Mouse (Mus musculus) hindbrain, embryonic 15.5 days (tissue): ENCODE measurements around the gene Aldh9a1. TPM values are rescaled to one million over a fixed set of nuclear protein-coding genes. Genes with fewer than 3 reads are reported as not detected.
A peak's percentile ranks its signal among the peaks of the same experiment; 100 is the strongest.

Source experiments
- ATAC-seq: fragments of 200-750 bp; cut with Nextera tagmentation; 2 replicates; pipeline ENCODE4 v1.8.0; 2017; ENCODE audit warnings: low read depth, moderate number of reproducible peaks, moderate TSS enrichment; ENCODE audit not compliant: low FRiP score
- H3K27ac ChIP-seq: fragments of 300-500 bp; sonication (generic); replicated peaks from 2 replicates; pipeline ENCODE4 v1.5.1; 2015; ENCODE audit warnings: mild to moderate bottlenecking, inconsistent platforms
- H3K27me3 ChIP-seq: fragments of 300-500 bp; sonication (generic); 2 replicates; pipeline ENCODE4 v1.6.1; 2015; ENCODE audit warnings: control low read depth, inconsistent platforms
- H3K36me3 ChIP-seq: fragments of 300-500 bp; sonication (generic); 2 replicates; pipeline ENCODE4 v1.6.1; 2015; ENCODE audit warnings: control low read depth, inconsistent platforms
- H3K4me1 ChIP-seq: fragments of 300-500 bp; sonication (generic); replicated peaks from 2 replicates; pipeline ENCODE4 v1.6.1; 2015; ENCODE audit warnings: control low read depth, inconsistent platforms
- H3K4me2 ChIP-seq: fragments of 300-500 bp; sonication (generic); 2 replicates; pipeline ENCODE4 v1.6.1; 2015; ENCODE audit warnings: moderate library complexity, mild to moderate bottlenecking, inconsistent platforms
- H3K4me3 ChIP-seq: fragments of 300-500 bp; sonication (generic); 2 replicates; pipeline ENCODE4 v1.5.1; 2015; ENCODE audit warnings: mild to moderate bottlenecking, inconsistent platforms
- H3K9ac ChIP-seq: fragments of 300-500 bp; sonication (generic); 2 replicates; pipeline ENCODE4 v1.6.1; 2015; ENCODE audit warnings: inconsistent platforms
- H3K9me3 ChIP-seq: fragments of 300-500 bp; sonication (generic); 2 replicates; pipeline ENCODE4 v1.6.1; 2016; ENCODE audit warnings: control low read depth, inconsistent platforms
- WGBS: fragments of 180-500 bp; shearing (Covaris S2); methylation state at CpG from one replicate; pipeline ENCODE4 v1.1.7; 2015; 5-methylcytosine and 5-hydroxymethylcytosine counted together
- polyA plus RNA-seq: library from polyadenylated mRNA; unstranded; fragments of >200 nt; fragmentation: Nextera tagmentation; extraction: Ambion mirVana; gene quantifications from 2 replicates; pipeline ENCODE4 v1.2.1, GENCODE M21; 2015

Gene Aldh9a1
- polyA plus RNA-seq, result 34.9 and 39.7 TPM in 2 replicates

GRCm38 (mm10) chr1:167349815-167350596, at the start of gene Aldh9a1:
TSS of gene Aldh9a1 (plus strand) at chr1:167349991.
- Histone ChIP-seq H3K9me3 (no peaks in the 10 kb centered on the region), H3K4me3 (peak within 1 kb of the TSS; percentile 67), H3K27me3 (no peaks in the 10 kb centered on the region), H3K9ac (peak within 1 kb of the TSS; percentile 76), H3K36me3 (no peaks in the 10 kb centered on the region), H3K4me2 (peak within 1 kb of the TSS; percentile 69), H3K4me1 (peaks cover 9% of the 10 kb centered on the region; the same call in 1 of the 2 replicates), H3K27ac (peak within 1 kb of the TSS; percentile 88)
- under 1% methylated on average over 55 of the region's 55 CpGs for WGBS
- ATAC-seq, result peak; percentile 99

- Histone ChIP-seq H3K9me3 (no peaks in the 10 kb centered on the region), H3K27me3 (no peaks in the 10 kb centered on the region), H3K27ac (no peak overlapping the region), H3K36me3 (no peaks in the 10 kb centered on the region), H3K9ac (no peak overlapping the region), H3K4me1 (no peaks in the 10 kb centered on the region), H3K4me3 (no peak overlapping the region), H3K4me2 (no peak overlapping the region)
- WGBS, result 78% methylated on average over 2 of the region's 2 CpGs
- ATAC-seq, result no peak
Observed at GRCm38 (mm10) chr1:167300122-167300521, 49.7 kb upstream of the Aldh9a1 start.

DNA sequence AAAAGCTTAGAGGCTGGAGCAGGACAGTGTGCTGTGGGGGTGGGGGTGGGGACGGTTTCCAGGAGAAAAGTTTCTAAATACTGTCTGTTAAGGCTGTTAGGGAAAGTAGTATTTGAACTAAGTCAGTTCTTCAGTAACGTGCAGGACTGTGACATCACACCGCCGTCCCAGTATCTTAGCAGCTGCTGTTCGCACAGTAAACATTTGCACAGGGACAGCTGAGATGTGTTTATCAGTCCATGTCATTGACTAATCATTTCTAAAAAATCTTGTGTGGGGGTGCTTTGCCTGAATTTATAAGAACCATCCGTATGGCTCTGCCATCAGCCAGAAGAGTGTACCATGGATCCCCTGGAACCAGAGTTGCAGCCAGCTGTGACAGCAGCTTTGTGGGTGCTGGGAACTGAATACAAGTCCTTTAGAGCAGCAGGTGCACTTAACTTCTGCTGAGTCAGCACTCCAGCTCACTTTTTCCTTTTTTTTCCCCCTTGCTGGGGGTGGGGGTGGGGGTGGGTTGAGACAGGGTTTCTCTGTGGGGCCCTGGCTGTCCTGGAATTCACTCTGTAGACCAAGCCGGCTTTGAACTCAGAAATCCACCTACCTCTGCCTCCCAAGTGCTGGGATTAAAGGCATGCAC, 44.2 kb upstream of the Aldh9a1 start:
- Histone ChIP-seq H3K9me3 (no peaks in the 10 kb centered on the region), H3K4me1 (peaks cover 11% of the 10 kb centered on the region), H3K4me3 (no peak overlapping the region), H3K27ac (no peak overlapping the region), H3K36me3 (no peaks in the 10 kb centered on the region), H3K27me3 (no peaks in the 10 kb centered on the region), H3K9ac (no peak overlapping the region), H3K4me2 (no peak overlapping the region)
- ATAC-seq, result no peak
- WGBS, result 69% methylated on average over 7 of the region's 7 CpGs

- H3K9ac ChIP-seq, result no peak overlapping the region
- no peak overlapping the region for H3K4me2 ChIP-seq
- H3K27me3 ChIP-seq, result no peaks in the 10 kb centered on the region
- no peak overlapping the region for H3K4me3 ChIP-seq
- H3K36me3 ChIP-seq, result no peaks in the 10 kb centered on the region
- H3K27ac ChIP-seq, result no peak overlapping the region
- no peaks in the 10 kb centered on the region for H3K9me3 ChIP-seq
- 64% methylated on average over 5 of the region's 5 CpGs for WGBS
- H3K4me1 ChIP-seq, result peaks cover 11% of the 10 kb centered on the region
- ATAC-seq, result no peak
Observed at GRCm38 (mm10) chr1:167306451-167307240, 43.1 kb upstream of the Aldh9a1 start.

- no peak overlapping the region for H3K27ac ChIP-seq
- peaks cover 11% of the 10 kb centered on the region for H3K4me1 ChIP-seq
- H3K27me3 ChIP-seq, result no peaks in the 10 kb centered on the region
- 62% methylated on average over 11 of the region's 11 CpGs for WGBS
- peak overlapping the region; percentile 86 for H3K4me3 ChIP-seq
- no peak for ATAC-seq
- no peaks in the 10 kb centered on the region for H3K9me3 ChIP-seq
- H3K36me3 ChIP-seq, result no peaks in the 10 kb centered on the region; the same call in 1 of the 2 replicates
- peak overlapping the region; percentile 88 for H3K4me2 ChIP-seq
- 0 out of 2 replicates have a peak overlapping the region, but pooled peaks have one; percentile 91 for H3K9ac ChIP-seq
Observed at GRCm38 (mm10) chr1:167307674-167308073, 42.1 kb upstream of the Aldh9a1 start.

GRCm38 (mm10) chr1:167308261-167309054, 41.3 kb upstream of the Aldh9a1 start, which contains the start of gene Tmco1:
TSS of gene Tmco1 (plus strand) at chr1:167308378.
- no peaks in the 10 kb centered on the region; the same call in 1 of the 2 replicates for H3K36me3 ChIP-seq
- WGBS, result under 1% methylated on average over 81 of the region's 82 CpGs

GRCm38 (mm10) chr1:167312367-167312766, 37.4 kb upstream of the Aldh9a1 start:
- Histone ChIP-seq H3K9me3 (no peaks in the 10 kb centered on the region), H3K27ac (no peak overlapping the region), H3K4me1 (peaks cover 11% of the 10 kb centered on the region), H3K4me3 (no peak overlapping the region), H3K9ac (no peak overlapping the region), H3K27me3 (no peaks in the 10 kb centered on the region), H3K4me2 (no peak overlapping the region), H3K36me3 (peaks cover 6% of the 10 kb centered on the region)
- no peak for ATAC-seq

More at GRCm38 (mm10) chr1:167308261-167309054, 41.3 kb upstream of the Aldh9a1 start, which contains the start of gene Tmco1:
- Histone ChIP-seq H3K27me3 (no peaks in the 10 kb centered on the region), H3K9ac (peak within 1 kb of the TSS; percentile 91), H3K4me2 (peak within 1 kb of the TSS; percentile 88), H3K4me3 (peak within 1 kb of the TSS; percentile 86), H3K4me1 (peaks cover 11% of the 10 kb centered on the region), H3K27ac (peak within 1 kb of the TSS; percentile 96), H3K9me3 (no peaks in the 10 kb centered on the region)
- ATAC-seq, result peak; percentile 98

- ATAC-seq, result no peak
Observed at GRCm38 (mm10) chr1:167313220-167313619, 36.6 kb upstream of the Aldh9a1 start.

GRCm38 (mm10) chr1:167321691-167322090, 28.1 kb upstream of the Aldh9a1 start:
- Histone ChIP-seq H3K27me3 (no peaks in the 10 kb centered on the region), H3K36me3 (peaks cover 71% of the 10 kb centered on the region), H3K4me1 (no peaks in the 10 kb centered on the region), H3K4me3 (no peak overlapping the region), H3K27ac (no peak overlapping the region), H3K9me3 (no peaks in the 10 kb centered on the region), H3K4me2 (no peak overlapping the region), H3K9ac (no peak overlapping the region)
- WGBS, result 97% methylated on average over 6 of the region's 6 CpGs
- no peak for ATAC-seq

More at GRCm38 (mm10) chr1:167313220-167313619, 36.6 kb upstream of the Aldh9a1 start:
- H3K27me3 ChIP-seq, result no peaks in the 10 kb centered on the region
- no peak overlapping the region for H3K27ac ChIP-seq
- 0 out of 2 replicates have a peak overlapping the region, but pooled peaks have one; percentile 7 for H3K9ac ChIP-seq
- 94% methylated on average over 4 of the region's 4 CpGs for WGBS
- H3K4me1 ChIP-seq, result peaks cover 7% of the 10 kb centered on the region
- no peak overlapping the region for H3K4me2 ChIP-seq
- H3K4me3 ChIP-seq, result no peak overlapping the region
- H3K9me3 ChIP-seq, result no peaks in the 10 kb centered on the region
- H3K36me3 ChIP-seq, result peaks cover 12% of the 10 kb centered on the region

DNA sequence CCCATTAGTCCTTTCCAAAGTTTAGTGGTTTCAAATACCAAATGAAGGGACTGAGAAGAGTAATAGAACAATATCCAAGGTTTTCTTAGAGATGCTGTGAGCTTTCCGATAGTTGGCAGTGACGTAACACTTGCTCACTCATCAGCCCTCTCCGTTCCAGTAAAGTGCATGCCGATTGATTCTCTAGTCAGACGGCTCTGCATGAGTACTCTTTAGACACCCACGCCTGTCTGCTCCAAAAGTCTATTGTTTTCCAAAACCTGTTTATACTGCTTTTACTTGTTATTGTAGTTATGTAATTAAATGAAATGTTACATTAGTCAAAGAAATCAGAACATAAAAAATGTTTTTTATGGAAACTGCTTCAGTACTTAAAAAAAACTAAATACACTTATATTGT, 21.0 kb upstream of the Aldh9a1 start:
- Histone ChIP-seq H3K36me3 (peaks cover 57% of the 10 kb centered on the region), H3K9ac (no peak overlapping the region), H3K27me3 (no peaks in the 10 kb centered on the region), H3K27ac (no peak overlapping the region), H3K4me1 (no peaks in the 10 kb centered on the region), H3K4me2 (no peak overlapping the region), H3K9me3 (no peaks in the 10 kb centered on the region), H3K4me3 (no peak overlapping the region)
- no peak for ATAC-seq
- WGBS, result 83% methylated on average over 6 of the region's 6 CpGs

DNA sequence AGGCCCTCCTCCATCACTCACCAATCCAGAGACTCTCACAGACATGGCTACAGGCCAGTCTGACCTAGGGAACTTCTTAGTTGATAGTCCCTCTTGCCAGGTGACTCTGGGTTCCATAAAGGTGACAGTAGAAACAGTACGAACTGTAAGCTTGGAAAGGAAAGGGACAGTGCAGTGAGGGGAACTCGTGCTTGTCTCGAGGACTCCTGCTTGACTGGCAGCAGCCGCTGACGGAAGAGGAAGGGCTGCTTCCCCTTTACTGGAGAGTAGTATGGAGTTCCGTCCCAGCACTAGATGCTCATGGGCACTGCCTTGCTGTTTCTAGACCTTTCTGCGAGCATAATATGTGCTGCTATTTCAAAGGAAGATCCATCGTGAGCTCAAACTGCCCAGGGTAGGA, 18.7 kb upstream of the Aldh9a1 start:
- no peaks in the 10 kb centered on the region for H3K27me3 ChIP-seq
- H3K9me3 ChIP-seq, result no peaks in the 10 kb centered on the region
- no peak overlapping the region for H3K9ac ChIP-seq
- no peak for ATAC-seq
- no peak overlapping the region for H3K4me3 ChIP-seq
- no peaks in the 10 kb centered on the region for H3K4me1 ChIP-seq
- H3K36me3 ChIP-seq, result peaks cover 52% of the 10 kb centered on the region
- 93% methylated on average over 8 of the region's 8 CpGs for WGBS
- H3K27ac ChIP-seq, result no peak overlapping the region
- no peak overlapping the region for H3K4me2 ChIP-seq
